Mouse (Mus musculus): ENCODE measurements around the gene B430306N03Rik.

The B430306N03Rik gene

GRCm38 (mm10) chr17:48360462-48360861 lies 44.5 kb downstream of the B430306N03Rik start:
- no peak for DNase-seq (ENCODE audit: extremely low spot score, low read depth, low spot score)

GRCm38 (mm10) chr17:48362346-48362745 lies 46.4 kb downstream of the B430306N03Rik start:
- no peak for DNase-seq (ENCODE audit: extremely low spot score, low read depth, low spot score)

- DNase-seq (ENCODE audit: extremely low spot score, low read depth, low spot score) = no peak
Observed at GRCm38 (mm10) chr17:48362966-48363365, 47.0 kb downstream of the B430306N03Rik start.

GRCm38 (mm10) chr17:48363421-48363965 lies 47.6 kb downstream of the B430306N03Rik start:
- DNase-seq (ENCODE audit: extremely low spot score, low read depth, low spot score) = no peak

GRCm38 (mm10) chr17:48365511-48366155 lies 49.7 kb downstream of the B430306N03Rik start:
- DNase-seq (ENCODE audit: extremely low spot score, low read depth, low spot score) = no peak

GRCm38 (mm10) chr17:48366806-48367205 lies 50.9 kb downstream of the B430306N03Rik start:
- DNase-seq (ENCODE audit: extremely low spot score, low read depth, low spot score) = no peak

GRCm38 (mm10) chr17:48371621-48372020 lies 55.7 kb downstream of the B430306N03Rik start:
- DNase-seq (ENCODE audit: extremely low spot score, low read depth, low spot score) = no peak

- DNase-seq (ENCODE audit: extremely low spot score, low read depth, low spot score) = no peak
Observed at GRCm38 (mm10) chr17:48372987-48373386, 57.0 kb downstream of the B430306N03Rik start.

- no peak for DNase-seq (ENCODE audit: extremely low spot score, low read depth, low spot score)
Observed at GRCm38 (mm10) chr17:48376102-48376501, 60.2 kb downstream of the B430306N03Rik start.
